Mouse (Mus musculus) embryonic stem cell, embryonic (primary cell): ENCODE data around the gene Acvr1.

Source experiments
- CTCF ChIA-PET, 4 experiments: fragments of 300-600 bp in 2 of 4; fragments of 350-600 bp in 2 of 4; sonication (Branson Sonifier 250); formaldehyde crosslinking; loops; one replicate each; lab custom pipeline; 2022; ENCODE audit warnings: inconsistent platforms in 2 of 4; lab: Charles Lee
- POLR2A ChIA-PET, 4 experiments: fragments of 300-600 bp in 2 of 4; fragments of 350-600 bp in 2 of 4; sonication (Branson Sonifier 250); formaldehyde crosslinking; loops; one replicate each; lab custom pipeline; 2022; ENCODE audit warnings: antibody characterized with exemption in 4 of 4, inconsistent platforms in 1 of 4; lab: Charles Lee

Acvr1 gene

DNA sequence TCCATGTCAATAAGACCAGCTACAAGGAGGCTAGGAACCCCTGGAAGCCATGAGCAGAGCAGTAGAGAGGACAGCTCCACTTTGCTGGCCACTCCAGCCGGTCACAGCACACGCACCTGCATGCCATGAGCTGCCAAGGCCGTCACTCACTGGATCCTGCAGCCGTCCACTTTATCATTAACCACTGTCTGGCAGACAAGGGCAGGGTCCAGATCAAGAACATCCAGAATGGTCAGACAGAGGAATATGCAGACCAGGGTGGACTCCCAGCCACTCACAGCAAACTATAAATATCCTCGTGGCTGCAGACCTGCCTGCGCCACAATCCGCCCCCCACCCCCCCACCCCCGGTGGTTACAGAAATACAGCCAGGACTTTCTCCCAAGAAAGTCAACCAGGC is 31.7 kb downstream of the Acvr1 start:
- POLR2A ChIA-PET: interaction anchor here in 1 of 4 experiments (1.1 to 1.4 kb wide), 2 partner anchors 33 to 91 kb away, joined by 3 read pairs; no protein-coding TSS in a partner anchor

DNA sequence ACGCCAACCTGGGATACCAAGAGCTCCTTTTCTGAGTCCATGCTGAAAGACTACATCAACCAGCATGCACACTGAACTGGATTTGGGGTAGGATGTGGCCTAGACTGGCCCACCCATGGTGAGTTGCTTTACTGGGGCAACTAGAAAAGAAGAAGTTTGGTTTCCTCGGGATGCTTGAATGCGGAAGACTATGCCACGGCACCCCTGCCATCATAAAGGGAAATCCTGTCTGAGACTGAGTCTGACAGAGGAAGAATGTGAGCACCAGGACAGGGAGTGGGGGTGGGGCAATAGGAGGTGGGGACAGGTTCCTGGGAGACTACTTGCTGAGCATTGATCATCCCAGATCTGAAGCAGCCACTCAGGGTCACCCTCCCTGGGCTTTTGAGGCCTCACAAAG is 32.6 kb downstream of the Acvr1 start:
- ChIA-PET CTCF (interaction anchor here in 1 of 4 experiments (1.2 kb wide), 1 partner anchor 35 kb away, joined by 3 read pairs; no protein-coding TSS in a partner anchor), POLR2A (interaction anchor here (0.6 to 2.5 kb wide), 8 partner anchors 12 to 627 kb away, joined by 3 to 11 read pairs (median 3); no protein-coding TSS in a partner anchor)

More for the DNA sequence above, 31.7 kb downstream of the Acvr1 start:
- CTCF ChIA-PET: interaction anchor here in 2 of 4 experiments (0.5 to 0.6 kb wide), 2 partner anchors 11 to 130 kb away, joined by 3 to 7 read pairs; no protein-coding TSS in a partner anchor

DNA sequence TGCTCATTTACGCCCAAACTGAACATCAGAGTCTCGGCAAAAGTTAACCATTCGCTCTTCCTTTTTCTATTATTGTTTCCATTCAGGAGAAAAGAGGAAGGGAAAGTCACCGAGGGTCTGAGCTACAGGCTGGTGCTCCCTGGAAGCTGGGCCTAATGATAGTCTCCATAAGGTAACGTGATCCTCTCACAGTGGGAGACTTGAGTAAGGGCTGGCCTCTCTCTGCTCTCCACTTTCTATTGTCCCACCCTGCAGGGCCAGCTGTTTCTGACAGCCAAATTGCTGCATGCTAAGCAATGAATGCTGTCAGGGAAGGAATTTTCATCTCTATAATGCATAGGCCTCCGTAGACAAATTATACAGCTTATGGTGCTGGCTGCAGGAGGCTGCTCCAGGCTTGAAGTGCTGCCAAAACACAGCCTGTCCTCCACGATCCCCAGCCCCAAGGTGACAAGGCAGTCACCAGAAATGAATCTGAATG is 33.4 kb downstream of the Acvr1 start:
- POLR2A ChIA-PET: interaction anchor here (0.6 to 2.5 kb wide), 9 partner anchors 11 to 125 kb away, joined by 3 to 11 read pairs (median 3); no protein-coding TSS in a partner anchor
- CTCF ChIA-PET: interaction anchor here in 1 of 4 experiments (1.2 kb wide), 1 partner anchor 36 kb away, joined by 3 read pairs; no protein-coding TSS in a partner anchor

DNA sequence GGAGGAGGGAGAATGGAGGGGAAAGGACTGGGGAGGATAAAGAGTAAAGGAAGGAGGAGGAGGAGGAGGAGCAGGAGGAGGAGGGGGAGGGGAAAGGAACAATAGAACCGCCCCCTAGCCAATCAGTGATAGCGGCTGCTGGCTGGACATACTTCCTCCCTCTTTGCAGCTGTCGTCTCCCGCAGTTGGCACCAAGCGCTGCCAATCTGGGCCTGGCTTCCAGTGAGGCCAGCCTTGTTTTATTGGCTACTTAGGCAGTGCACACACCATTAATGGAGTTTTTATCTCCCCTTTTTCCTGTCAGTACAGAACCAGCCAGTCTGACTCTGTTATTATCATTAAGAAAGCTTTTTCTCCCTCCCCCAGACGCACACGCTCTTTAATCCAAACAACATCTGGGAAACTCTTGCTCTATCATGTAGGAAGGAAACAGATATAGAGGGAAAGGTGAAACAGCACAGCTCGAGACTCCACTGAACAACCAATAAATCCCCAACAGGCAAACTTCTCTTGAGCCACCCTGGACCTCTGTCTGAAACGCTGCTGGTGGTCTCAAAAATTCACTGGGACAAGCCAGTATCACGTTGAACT is 34.6 kb downstream of the Acvr1 start:
- CTCF ChIA-PET: no interaction called here

DNA sequence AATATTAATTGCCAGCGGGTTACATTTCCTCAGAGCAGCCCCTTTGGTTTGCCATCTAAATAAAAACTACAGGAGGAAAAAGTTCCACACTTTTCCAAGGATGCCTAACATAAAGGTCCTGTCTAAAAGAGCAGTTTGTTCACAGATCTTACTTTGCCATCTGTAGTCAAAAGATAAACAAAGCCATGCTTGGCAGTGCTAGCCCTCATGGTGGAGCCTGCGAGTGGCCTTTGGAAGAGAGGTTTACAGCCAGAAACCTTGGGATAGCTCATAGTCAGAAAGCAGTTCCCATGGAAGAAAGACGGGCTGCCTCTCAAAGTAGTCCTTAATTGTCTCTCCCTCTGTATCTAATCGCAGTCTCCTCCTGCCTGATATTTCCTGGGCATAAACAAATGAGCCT is 36.4 kb downstream of the Acvr1 start:
- CTCF ChIA-PET: interaction anchor here in 1 of 4 experiments (0.9 kb wide), 1 partner anchor 127 kb away, joined by 3 read pairs; no protein-coding TSS in a partner anchor
- POLR2A ChIA-PET: interaction anchor here in 2 of 4 experiments (0.6 kb wide), 2 partner anchors 19 to 1242 kb away, joined by 4 to 6 read pairs; no protein-coding TSS in a partner anchor

More for the DNA sequence above, 34.6 kb downstream of the Acvr1 start:
- POLR2A ChIA-PET: interaction anchor here in 1 of 4 experiments (0.7 to 2.5 kb wide), 3 partner anchors 10 to 251 kb away, joined by 3 to 11 read pairs (median 4); no protein-coding TSS in a partner anchor

DNA sequence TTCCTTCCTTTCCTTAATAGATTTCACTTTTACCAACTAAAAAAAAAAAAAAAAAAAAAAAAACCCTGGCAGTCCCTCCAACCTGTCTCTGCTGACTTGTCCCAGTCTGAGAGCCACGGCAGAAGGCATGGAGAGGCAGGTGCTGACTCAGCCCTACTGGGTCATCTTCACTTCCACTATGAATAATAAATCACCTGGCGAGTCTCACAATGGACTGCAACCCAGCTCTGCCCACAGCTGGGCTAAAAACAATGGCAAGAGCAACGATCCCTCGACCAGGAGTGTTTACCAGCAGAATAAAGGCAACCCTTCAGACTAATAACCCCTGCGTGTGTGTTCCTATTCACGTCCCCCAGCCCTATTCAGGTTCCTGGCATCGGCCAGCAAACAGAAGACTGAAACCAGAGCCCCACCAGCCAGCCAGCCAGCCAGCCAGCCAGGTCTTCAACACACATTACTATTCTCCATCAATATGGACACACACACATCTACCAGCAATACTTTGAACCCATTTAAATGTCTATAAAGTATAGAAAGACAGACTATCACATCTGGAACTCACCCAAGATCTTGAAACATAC is 37.0 kb downstream of the Acvr1 start:
- CTCF ChIA-PET: interaction anchor here in 1 of 4 experiments (0.9 kb wide), 1 partner anchor 128 kb away, joined by 3 read pairs; no protein-coding TSS in a partner anchor

DNA sequence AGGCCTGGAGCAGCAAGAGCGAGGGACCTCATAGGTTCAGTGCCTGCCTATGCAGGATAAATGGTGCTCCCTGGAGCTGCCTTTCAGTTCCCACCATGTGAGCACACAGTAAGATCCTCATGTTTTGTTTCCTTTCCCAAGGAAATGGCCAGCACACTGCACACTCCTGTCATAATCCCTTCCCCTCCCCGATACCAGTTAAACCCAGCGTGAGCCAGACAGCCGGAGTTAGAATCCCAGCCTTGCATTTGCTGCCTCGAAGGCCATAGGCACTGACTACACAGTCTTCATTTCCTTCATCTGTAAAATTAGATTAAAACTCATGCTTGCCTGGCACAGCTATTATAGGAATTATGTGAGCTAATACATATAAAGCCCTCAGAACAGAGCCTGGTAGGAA is 37.6 kb downstream of the Acvr1 start:
- CTCF ChIA-PET: no interaction called here
- POLR2A ChIA-PET: interaction anchor here in 2 of 4 experiments (0.6 to 0.7 kb wide), 2 partner anchors 700 to 1235 kb away, joined by 5 to 12 read pairs; no protein-coding TSS in a partner anchor

More for the DNA sequence above, 37.0 kb downstream of the Acvr1 start:
- POLR2A ChIA-PET: interaction anchor here in 2 of 4 experiments (0.6 to 0.7 kb wide), 4 partner anchors 20 to 1242 kb away, joined by 4 to 12 read pairs (median 6); no protein-coding TSS in a partner anchor

DNA sequence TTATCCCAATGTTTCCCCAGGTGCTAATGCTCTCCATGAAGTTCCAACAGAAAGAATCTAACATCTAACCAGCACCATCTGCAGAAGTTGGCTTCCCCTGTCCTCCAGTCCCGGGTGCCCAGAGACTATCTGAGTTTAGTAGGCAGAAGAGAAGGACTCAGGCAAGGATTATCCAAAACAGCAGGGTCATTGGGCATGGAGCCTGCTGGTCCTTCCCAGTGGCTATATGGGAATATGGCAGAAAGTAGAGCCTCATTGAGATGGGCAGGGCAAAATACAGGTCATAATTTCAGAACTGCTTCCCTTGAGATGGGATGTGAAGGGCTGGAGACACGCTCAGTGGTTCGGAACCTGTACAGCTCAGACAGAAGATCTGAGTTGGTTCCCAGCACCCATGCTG is 39.2 kb downstream of the Acvr1 start:
- ChIA-PET CTCF (no interaction called here), POLR2A (interaction anchor here in 1 of 4 experiments (2.7 kb wide), 1 partner anchor 12 kb away, joined by 9 read pairs; no protein-coding TSS in a partner anchor)

DNA sequence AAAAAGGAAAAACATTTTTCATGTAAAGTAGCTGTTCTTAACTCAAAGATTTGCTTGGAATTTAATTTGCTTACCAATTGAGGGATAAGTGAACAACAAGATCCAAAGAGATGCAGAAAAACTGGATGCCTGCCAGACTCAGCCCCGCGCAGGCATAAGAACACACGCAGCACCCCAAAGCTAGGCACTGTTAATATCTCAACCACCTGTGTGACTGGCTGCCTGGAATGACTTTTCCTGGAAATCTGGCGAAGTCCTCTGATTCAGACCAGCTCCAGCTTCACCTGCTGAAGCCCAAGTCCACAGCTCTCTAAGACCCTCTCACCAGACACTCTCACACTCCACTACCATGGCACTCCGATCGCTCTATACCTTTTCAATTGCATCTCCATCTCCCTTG is 42.6 kb downstream of the Acvr1 start:
- ChIA-PET CTCF (interaction anchor here in 3 of 4 experiments (0.6 to 0.9 kb wide), 3 partner anchors 11 to 1918 kb away, joined by 3 to 7 read pairs (median 5); no protein-coding TSS in a partner anchor), POLR2A (interaction anchor here in 1 of 4 experiments (1.0 to 1.1 kb wide), 3 partner anchors 8 to 35 kb away, joined by 3 to 5 read pairs (median 4); no protein-coding TSS in a partner anchor)

DNA sequence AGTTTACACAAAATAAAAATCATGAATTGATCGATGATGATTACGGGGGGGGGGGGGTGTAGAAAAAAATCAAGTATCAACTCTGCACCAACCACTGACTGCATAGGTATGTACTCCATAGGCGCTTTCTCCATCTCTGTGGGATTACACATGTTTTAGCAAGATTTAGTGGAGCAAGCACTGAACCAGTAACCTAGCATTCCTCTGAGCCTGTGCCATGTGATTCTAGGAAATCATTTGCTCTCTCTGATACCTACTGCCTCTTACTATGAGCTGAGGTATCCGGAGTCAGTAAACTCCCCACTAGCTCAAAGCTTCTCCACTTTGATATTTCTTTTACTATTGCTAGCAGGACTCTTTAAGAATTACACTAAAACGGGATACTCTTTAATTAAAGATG is 43.1 kb downstream of the Acvr1 start:
- ChIA-PET POLR2A (interaction anchor here in 1 of 4 experiments (0.6 to 2.5 kb wide), 5 partner anchors 7 to 34 kb away, joined by 3 to 11 read pairs (median 4); no protein-coding TSS in a partner anchor), CTCF (interaction anchor here in 3 of 4 experiments (0.6 to 0.9 kb wide), 4 partner anchors 11 to 1919 kb away, joined by 3 to 14 read pairs (median 6); no protein-coding TSS in a partner anchor)

DNA sequence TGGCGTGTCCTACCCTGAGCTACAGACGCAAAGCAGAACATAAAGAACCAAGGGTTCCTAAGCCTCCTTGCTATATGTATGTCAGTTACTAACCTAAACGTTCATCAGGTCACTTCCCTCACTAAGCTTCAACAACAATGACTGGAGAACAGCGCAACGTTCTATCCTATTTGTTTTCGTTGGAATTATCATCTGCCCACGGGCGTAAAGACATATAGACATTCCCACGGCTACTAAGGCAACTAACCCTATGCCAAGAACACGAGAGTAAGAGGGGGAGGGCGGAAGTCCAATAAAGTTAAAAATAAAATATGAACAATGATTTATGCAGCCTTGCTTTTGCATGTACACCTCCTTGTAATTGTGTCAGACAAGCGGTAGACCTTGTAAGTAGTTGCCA is 43.9 kb downstream of the Acvr1 start:
- POLR2A ChIA-PET: interaction anchor here in 2 of 4 experiments (0.6 to 2.5 kb wide), 3 partner anchors 10 to 29 kb away, joined by 3 to 11 read pairs (median 3); no protein-coding TSS in a partner anchor
- CTCF ChIA-PET: interaction anchor here in 1 of 4 experiments (0.6 kb wide), 1 partner anchor 1090 kb away, joined by 14 read pairs; no protein-coding TSS in a partner anchor

DNA sequence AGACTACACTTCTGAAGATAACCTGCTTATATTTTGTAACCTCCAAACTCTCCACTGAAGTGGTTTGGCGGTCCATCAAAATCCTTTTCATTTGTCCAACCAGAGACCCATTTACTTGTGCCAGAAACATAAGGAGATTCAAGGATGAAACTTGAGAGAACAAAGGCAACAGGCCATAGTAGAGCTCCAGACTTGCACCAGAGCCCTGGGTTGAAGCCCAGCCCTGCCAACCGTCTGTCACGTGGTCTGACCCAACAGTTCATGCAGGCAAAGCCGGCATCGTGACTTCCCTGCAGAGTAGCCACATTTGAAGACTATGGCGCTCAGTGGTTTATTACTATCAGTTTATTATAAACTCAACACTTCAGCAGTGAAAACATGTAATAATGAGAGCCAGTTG is 45.3 kb downstream of the Acvr1 start:
- ChIA-PET CTCF (interaction anchor here in 1 of 4 experiments (0.8 kb wide), 1 partner anchor 159 kb away, joined by 3 read pairs; no protein-coding TSS in a partner anchor), POLR2A (interaction anchor here in 1 of 4 experiments (0.6 to 2.5 kb wide), 2 partner anchors 12 to 27 kb away, joined by 7 to 11 read pairs; no protein-coding TSS in a partner anchor)

DNA sequence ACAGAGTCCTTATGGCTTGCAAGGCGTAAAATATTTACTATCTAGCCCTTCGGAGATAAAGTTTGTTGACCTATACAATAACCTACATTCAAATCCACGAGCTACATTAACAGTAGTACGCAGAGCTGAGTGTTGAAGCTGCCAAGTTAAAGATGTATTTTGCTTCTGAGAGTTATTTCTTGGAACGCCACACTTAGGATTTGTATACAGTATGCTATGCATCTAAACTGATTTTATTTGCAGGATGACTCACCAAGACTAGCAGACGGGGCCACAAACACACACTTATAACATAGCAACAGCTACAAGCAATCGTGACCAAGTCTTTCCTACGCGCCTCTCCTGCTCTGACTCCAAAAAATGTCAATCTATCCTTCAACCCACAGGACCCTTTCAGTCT is 46.2 kb downstream of the Acvr1 start:
- ChIA-PET POLR2A (interaction anchor here in 1 of 4 experiments (0.5 to 1.3 kb wide), 3 partner anchors 11 to 424 kb away, joined by 3 read pairs; no protein-coding TSS in a partner anchor), CTCF (no interaction called here)

DNA sequence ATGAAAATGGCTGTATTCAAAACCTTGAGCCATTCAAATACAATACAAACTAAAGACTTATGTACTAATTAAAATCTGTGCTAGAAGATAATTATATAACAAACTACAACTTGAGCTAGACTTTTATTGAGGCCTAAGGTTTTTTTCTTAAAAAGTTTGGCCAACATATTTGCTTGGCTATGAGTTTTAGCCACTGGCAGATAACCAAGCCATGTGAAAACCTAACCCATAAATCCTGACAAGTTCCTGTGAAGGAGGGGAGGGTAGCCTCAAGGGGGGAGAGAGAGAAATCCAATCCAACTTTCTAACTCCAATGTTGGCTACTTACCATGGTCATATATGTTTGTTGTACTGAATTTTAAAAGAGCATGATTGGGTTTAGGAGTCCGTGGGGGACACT is 48.4 kb downstream of the Acvr1 start:
- ChIA-PET CTCF (no interaction called here), POLR2A (no interaction called here)

DNA sequence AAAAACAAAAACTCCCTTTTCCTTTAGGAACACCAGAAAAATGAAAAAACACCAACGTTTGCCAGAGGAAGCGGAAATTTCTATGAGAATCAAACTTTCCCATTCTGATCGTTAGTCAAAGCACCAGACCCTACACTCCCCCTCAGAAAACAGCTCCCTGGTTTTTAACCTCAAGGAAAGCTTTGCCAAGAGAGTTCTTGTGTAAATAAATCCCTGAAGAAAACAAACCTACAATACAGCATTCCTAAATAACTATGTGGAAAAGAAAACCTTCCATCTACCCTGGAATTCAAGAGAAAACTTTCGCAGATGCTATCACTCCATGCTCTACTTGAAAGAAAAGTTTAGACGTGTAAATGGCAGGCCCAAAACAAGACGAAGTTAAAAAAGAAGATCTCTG is 50.0 kb downstream of the Acvr1 start:
- POLR2A ChIA-PET: interaction anchor here in 1 of 4 experiments (0.7 to 2.4 kb wide), 3 partner anchors 7 to 50 kb away, joined by 3 to 6 read pairs (median 3); partner anchors contain the start of genes Acvr1 and Upp2
- CTCF ChIA-PET: no interaction called here

DNA sequence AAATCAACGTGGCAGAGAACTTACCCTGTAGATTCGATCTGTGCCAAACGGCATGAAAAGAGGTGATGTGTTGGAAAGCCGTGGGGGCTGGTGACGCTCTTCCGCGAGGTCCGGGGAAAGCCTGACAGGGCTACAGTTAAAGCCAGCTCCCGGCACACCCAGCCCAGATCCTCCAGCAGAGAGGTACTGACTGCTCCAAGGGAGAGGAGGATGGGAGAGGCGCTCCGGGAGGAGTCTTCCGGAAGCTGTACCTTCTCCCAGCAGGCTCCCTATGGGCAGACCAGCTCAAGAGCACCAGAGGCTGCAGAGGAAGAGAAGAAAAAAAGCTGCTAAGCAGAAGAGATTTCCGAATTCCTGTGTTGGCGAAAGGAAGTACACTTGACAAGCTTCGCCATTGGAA is 51.0 kb downstream of the Acvr1 start:
- ChIA-PET CTCF (interaction anchor here in 1 of 4 experiments (1.2 kb wide), 1 partner anchor 149 kb away, joined by 3 read pairs; no protein-coding TSS in a partner anchor), POLR2A (interaction anchor here in 2 of 4 experiments (0.6 to 2.4 kb wide), 6 partner anchors 8 to 142 kb away, joined by 3 to 9 read pairs (median 3); partner anchors contain the start of genes Acvr1 (in 1 of the 2) and Upp2 (in 1 of the 2))

DNA sequence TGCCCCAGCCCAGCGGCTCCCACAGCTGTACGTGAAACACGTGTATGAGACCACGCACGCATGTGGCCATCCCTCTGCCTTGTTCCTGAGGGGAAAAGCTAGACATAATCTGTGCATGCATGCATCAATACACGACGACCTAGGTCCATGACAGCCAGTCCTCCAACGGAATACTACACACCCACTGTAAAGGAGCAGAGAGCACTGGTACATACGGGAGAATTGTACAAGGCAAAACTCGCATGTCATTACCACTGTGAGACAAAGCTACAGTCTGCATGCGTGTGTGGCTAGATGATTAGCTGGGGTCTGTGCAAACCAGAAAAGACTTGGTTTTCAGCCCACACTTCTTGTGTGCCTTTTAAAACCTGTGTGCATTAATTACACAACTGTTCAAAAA is 52.5 kb downstream of the Acvr1 start:
- ChIA-PET POLR2A (interaction anchor here in 3 of 4 experiments (0.6 to 2.4 kb wide), 4 partner anchors 13 to 469 kb away, joined by 3 to 9 read pairs (median 4); partner anchors contain the start of genes Acvr1 (in 1 of the 3) and Upp2 (in 1 of the 3)), CTCF (no interaction called here)

DNA sequence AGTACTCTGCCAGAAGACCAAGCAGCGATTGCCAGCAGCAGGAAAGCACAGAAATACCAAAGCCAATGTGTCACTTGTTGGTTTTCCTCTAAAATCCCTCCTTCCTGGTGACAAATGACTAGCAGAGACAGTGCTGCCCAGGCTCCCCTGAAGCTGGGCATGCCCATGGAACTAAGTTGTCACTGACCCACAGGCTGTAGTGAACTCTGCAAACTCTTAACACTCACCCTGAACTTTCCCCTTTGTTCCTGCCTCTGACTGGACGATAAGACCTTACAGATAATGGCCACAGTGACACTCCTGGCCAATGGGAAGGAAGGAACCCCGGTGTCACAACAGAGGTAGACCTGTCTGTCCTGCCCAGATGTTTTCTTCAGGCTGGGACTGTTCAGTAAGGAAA is 53.7 kb downstream of the Acvr1 start:
- POLR2A ChIA-PET: interaction anchor here in 1 of 4 experiments (0.6 kb wide), 1 partner anchor 10 kb away, joined by 3 read pairs; no protein-coding TSS in a partner anchor
- CTCF ChIA-PET: no interaction called here
